Mouse (Mus musculus) lung, adult 2 months (tissue): ENCODE measurements around the gene BC004004.

Experiments
- CTCF ChIP-seq: fragments of 200-500 bp; IDR thresholded peaks from 2 replicates; pipeline ENCODE4 v1.5.1; 2011; ENCODE audit warnings: mild to moderate bottlenecking, low read length, control low read depth; ENCODE audit not compliant: insufficient read depth
- POLR2A ChIP-seq: fragments of 200-500 bp; IDR thresholded peaks from 2 replicates; pipeline ENCODE4 v1.6.1; 2011; ENCODE audit warnings: low read depth, mild to moderate bottlenecking, control low read depth, low read length, borderline replicate concordance; ENCODE audit errors: extremely low read depth

DNA sequence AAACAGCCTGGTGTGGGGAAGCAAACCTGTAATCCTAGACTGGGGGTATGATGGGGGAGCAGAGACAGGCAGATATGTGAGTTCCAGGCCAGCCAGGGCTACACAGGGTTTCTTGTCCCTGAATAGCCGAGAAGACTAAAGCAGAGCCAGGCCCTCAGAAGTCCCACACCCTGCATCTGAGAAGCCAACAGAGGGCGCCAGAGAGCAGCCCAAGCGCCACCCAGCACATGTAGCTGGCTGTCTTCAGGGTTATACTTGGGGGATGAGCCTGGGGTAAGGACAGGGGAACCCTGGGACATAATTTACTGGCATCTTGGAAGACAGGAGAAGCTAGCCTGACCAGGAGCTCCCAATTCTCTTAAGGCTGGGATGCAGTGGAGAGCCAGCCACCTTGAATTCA, 9.1 kb upstream of the BC004004 start:
- TF ChIP-seq POLR2A: no peak
- TF ChIP-seq CTCF: peak; percentile 86
